Mouse (Mus musculus) liver, embryonic 11.5 days (tissue): Measurements from ENCODE around the gene Nags. TPM values are rescaled to one million over a fixed set of nuclear protein-coding genes. Genes with fewer than 3 reads are reported as not detected.

ENCODE experiments used
- ATAC-seq: fragments of 200-750 bp; cut with Nextera tagmentation; replicated peaks from 2 replicates; pipeline ENCODE4 v1.8.0; 2017; ENCODE audit warnings: moderate number of reproducible peaks, mild to moderate bottlenecking, moderate TSS enrichment, moderate library complexity; ENCODE audit not compliant: low FRiP score
- DNase-seq: peaks from one replicate; pipeline ENCODE4 v3.0.0-alpha.2; 2017; ENCODE audit warnings: low spot score
- H3K27ac ChIP-seq: fragments of 300-500 bp; sonication (generic); 2 replicates; pipeline ENCODE4 v1.5.1; 2014; ENCODE audit warnings: mild to moderate bottlenecking, low read depth, low read length, control low read depth
- H3K27me3 ChIP-seq: fragments of 300-500 bp; sonication (generic); replicated peaks from 2 replicates; pipeline ENCODE4 v1.6.1; 2014; ENCODE audit warnings: low read length, mixed read lengths; ENCODE audit not compliant: control insufficient read depth, insufficient read depth
- H3K36me3 ChIP-seq: fragments of 300-500 bp; sonication (generic); 2 replicates; pipeline ENCODE4 v1.6.1; 2014; ENCODE audit warnings: mild to moderate bottlenecking, low read length, moderate library complexity, mixed read lengths; ENCODE audit not compliant: control insufficient read depth, insufficient read depth
- H3K4me1 ChIP-seq: fragments of 300-500 bp; sonication (generic); replicated peaks from 2 replicates; pipeline ENCODE4 v1.6.1; 2014; ENCODE audit warnings: low read length, mixed read lengths; ENCODE audit not compliant: control insufficient read depth, insufficient read depth
- H3K4me2 ChIP-seq: fragments of 300-500 bp; sonication (generic); 2 replicates; pipeline ENCODE4 v1.6.1; 2014; ENCODE audit warnings: mild to moderate bottlenecking, control low read depth, moderate library complexity
- H3K4me3 ChIP-seq: fragments of 300-500 bp; sonication (generic); 2 replicates; pipeline ENCODE4 v1.5.1; 2014; ENCODE audit warnings: low read depth, low read length, control low read depth
- H3K9ac ChIP-seq: fragments of 300-500 bp; sonication (generic); 2 replicates; pipeline ENCODE4 v1.6.1; 2014; ENCODE audit warnings: low read depth, low read length, control low read depth
- H3K9me3 ChIP-seq: fragments of 300-500 bp; sonication (generic); 2 replicates; pipeline ENCODE4 v1.6.1; 2016; ENCODE audit warnings: low read length, inconsistent platforms, mixed read lengths; ENCODE audit not compliant: control insufficient read depth
- WGBS: fragments of 180-500 bp; shearing (Covaris S2); extraction: QIAGEN DNeasy Blood & Tissue Kit; methylation state at CpG from one replicate; pipeline ENCODE4 v1.1.7; 2014; 5-methylcytosine and 5-hydroxymethylcytosine counted together
- polyA plus RNA-seq: library from polyadenylated mRNA; unstranded; fragments of >200 nt; fragmentation: Nextera tagmentation; extraction: Ambion mirVana; gene quantifications from 2 replicates; pipeline ENCODE4 v1.2.1, GENCODE M21; 2014

Gene Nags
- polyA plus RNA-seq, 1 experiment from 2014 or later = 5.1 TPM

DNA sequence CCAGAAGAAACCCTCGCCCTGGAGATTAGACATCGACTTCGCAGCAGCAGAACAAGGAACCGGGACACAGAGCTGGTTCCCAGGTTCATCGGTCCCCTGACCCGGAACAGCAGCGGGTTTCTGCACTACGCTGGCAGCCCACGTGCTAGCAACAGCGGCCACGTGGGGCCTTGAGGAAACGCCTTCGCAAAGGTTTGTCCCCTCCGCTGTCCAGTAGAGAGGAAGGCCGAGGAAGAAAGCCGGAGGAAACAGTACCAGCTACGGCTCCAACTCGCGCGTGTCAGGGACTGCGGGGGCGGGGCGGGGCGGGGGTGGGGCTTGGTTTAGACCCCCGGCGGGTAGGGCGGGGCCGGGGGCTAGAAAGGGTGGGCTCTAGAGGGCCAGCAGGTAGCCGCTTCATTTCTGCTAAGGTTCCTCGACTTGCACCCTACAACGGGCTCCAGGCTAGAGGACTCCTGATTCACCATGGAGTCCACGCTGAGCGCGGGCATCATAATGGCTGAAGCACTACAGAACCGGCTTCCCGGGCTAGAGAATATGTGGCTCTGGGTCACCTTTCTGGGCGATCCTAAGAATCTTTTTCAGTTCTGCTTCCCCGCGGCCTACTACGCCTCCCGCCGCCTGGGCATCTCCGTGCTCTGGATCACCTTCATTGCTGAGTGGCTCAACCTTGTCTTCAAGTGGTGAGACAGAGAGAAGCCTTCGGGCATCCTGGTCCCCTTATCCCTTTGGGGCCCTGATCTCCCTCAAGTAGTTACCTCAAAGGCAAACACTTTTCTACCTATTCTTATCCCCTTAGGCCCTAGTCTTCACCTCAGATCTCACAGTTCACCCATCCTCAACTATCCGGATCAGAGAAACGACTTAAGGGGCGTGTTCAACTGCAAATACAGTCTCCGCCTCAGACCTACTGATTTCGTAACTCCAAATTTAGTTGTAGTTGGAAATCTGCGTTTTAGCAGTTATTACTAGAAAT lies 44.4 kb downstream of the Nags start, which contains the start of gene G6pc3:
G6pc3 (plus strand) TSS at position 160 of the 976 bp plus-strand sequence.
- Histone ChIP-seq H3K27me3 (no peaks in the 10 kb centered on the region), H3K27ac (peak within 1 kb of the TSS; percentile 68)
- DNase-seq = peak; percentile 79

DNA sequence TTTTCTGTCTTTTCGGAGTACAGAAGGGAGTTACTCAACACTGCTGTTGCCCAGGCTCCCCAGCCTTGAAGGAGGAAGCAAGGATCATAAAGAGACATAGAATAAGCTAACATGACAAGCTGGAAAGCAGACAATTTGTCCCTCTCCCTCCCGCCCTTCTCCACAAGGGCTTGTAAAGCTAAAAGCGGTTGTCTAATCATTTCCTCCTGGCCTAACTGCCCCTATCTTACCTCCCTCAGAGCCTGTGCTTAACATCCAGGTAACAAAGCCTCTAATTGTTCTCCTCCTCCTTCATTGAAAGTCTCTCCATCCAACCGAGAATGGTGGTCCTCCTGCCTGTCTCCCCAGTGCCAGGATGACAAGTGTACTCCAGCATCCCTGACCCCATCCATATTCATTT lies 45.5 kb downstream of the Nags start:
- H3K4me1 ChIP-seq = peaks cover 19% of the 10 kb centered on the region
- peaks cover 4% of the 10 kb centered on the region; the same call in 1 of the 2 replicates for H3K36me3 ChIP-seq
- no peaks in the 10 kb centered on the region for H3K9me3 ChIP-seq
- H3K27me3 ChIP-seq = no peaks in the 10 kb centered on the region
- DNase-seq (no peak), ATAC-seq (no peak)
- peak overlapping the region; percentile 25; the same call in 1 of the 2 replicates for H3K9ac ChIP-seq
- peak overlapping the region; percentile 68 for H3K4me3 ChIP-seq
- H3K27ac ChIP-seq = peak overlapping the region; percentile 23
- H3K4me2 ChIP-seq = peak overlapping the region; percentile 84
- WGBS = 33% methylated on average over 4 of the region's 4 CpGs

More for the DNA sequence above, 44.4 kb downstream of the Nags start, which contains the start of gene G6pc3:
- Histone ChIP-seq H3K36me3 (peaks cover 4% of the 10 kb centered on the region; the same call in 1 of the 2 replicates), H3K9me3 (no peaks in the 10 kb centered on the region), H3K4me2 (peak within 1 kb of the TSS; percentile 84), H3K9ac (peak within 1 kb of the TSS; percentile 69), H3K4me3 (peak within 1 kb of the TSS; percentile 68), H3K4me1 (peaks cover 24% of the 10 kb centered on the region)
- peak; percentile 78 for ATAC-seq
- 1% methylated on average over 50 of the region's 50 CpGs for WGBS

- peaks cover 21% of the 10 kb centered on the region for H3K4me1 ChIP-seq
- no peaks in the 10 kb centered on the region for H3K9me3 ChIP-seq
- H3K27me3 ChIP-seq = no peaks in the 10 kb centered on the region
- no peak overlapping the region for H3K4me3 ChIP-seq
- H3K4me2 ChIP-seq = no peak overlapping the region
- no peak overlapping the region for H3K9ac ChIP-seq
- no peak overlapping the region; the same call in 1 of the 2 replicates for H3K27ac ChIP-seq
- 83% methylated on average over 9 of the region's 9 CpGs for WGBS
- ATAC-seq (no peak), DNase-seq (no peak)
- H3K36me3 ChIP-seq = peaks cover 7% of the 10 kb centered on the region; the same call in 1 of the 2 replicates
These were observed 48.5 kb downstream of the Nags start for GRCm38 (mm10) chr11:102193657-102194440.

DNA sequence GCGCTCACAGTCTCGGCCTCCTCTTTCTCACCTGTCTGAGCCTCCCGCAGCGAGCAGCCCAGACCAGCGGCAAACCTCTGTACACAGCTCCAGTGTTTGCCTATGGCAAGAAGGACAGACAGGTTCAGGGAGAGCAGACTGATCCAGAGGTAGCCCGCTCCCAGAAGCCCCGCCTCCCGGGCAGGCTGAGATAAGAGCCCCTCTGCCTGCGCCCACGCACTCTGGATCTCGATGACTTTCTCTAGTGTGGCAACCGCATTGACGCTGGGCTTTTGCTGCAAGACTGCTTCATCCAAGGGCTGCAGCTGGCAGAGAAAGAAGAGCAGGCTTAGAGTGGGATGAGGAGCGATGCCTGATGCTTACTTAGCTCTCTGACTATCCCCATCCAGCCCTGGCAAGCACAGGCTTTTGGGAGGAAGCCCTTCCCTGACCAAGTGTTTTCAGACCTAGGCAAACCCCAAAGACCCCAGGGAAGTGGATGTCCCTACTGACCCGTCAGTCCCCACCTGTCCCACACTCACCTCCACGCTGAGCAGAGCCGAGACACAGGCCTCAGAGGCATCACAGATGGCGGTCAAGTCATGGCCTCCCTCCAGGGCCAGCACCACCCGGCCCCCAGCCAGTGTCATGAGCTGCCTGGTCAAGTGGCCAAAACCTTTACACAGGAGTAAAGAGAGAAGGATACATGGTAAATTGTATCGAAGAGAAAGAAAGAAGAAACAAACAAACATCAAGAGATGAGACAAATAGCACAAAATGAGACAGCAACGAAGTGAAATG lies 50.9 kb downstream of the Nags start:
- no peaks in the 10 kb centered on the region for H3K27me3 ChIP-seq
- 68% methylated on average over 21 of the region's 21 CpGs for WGBS

GRCm38 (mm10) chr11:102198245-102198644 lies 52.9 kb downstream of the Nags start:
- Histone ChIP-seq H3K4me3 (no peak overlapping the region), H3K36me3 (peaks cover 24% of the 10 kb centered on the region), H3K27ac (no peak overlapping the region), H3K9ac (no peak overlapping the region), H3K9me3 (no peaks in the 10 kb centered on the region), H3K4me1 (peaks cover 6% of the 10 kb centered on the region), H3K27me3 (no peaks in the 10 kb centered on the region), H3K4me2 (no peak overlapping the region)
- ATAC-seq (no peak), DNase-seq (no peak)
- 58% methylated on average over 6 of the region's 6 CpGs for WGBS

More for the DNA sequence above, 50.9 kb downstream of the Nags start:
- Histone ChIP-seq H3K9me3 (no peaks in the 10 kb centered on the region), H3K4me3 (no peak overlapping the region), H3K9ac (no peak overlapping the region), H3K27ac (no peak overlapping the region), H3K4me1 (peaks cover 8% of the 10 kb centered on the region), H3K4me2 (no peak overlapping the region), H3K36me3 (peaks cover 20% of the 10 kb centered on the region)
- ATAC-seq = peak; percentile 57
- no peak for DNase-seq

Other genes starting within 250 kb of the Nags start
- not detected in 2 replicates for gene Sost, start 178.5 kb upstream of the Nags start, polyA plus RNA-seq
- gene Cfap97d1, start 161.2 kb upstream of the Nags start, polyA plus RNA-seq = not detected in 2 replicates
- gene Dusp3, start 158.5 kb upstream of the Nags start, polyA plus RNA-seq = 20.5 and 21.2 TPM in 2 replicates
- 2.6 and 3.2 TPM in 2 replicates for gene Mpp3, start 117.1 kb upstream of the Nags start, polyA plus RNA-seq
- gene Cd300lg, start 104.0 kb upstream of the Nags start, polyA plus RNA-seq = 0.27 and 0.66 TPM in 2 replicates
- 12.1 and 12.8 TPM in 2 replicates for gene Mpp2, start 57.0 kb upstream of the Nags start, polyA plus RNA-seq
- gene Ppy, start 44.2 kb upstream of the Nags start, polyA plus RNA-seq = not detected in 2 replicates
- 1.0 and 2.4 TPM in 2 replicates for gene Pyy, start 37.7 kb upstream of the Nags start, polyA plus RNA-seq
- 25.7 and 26.0 TPM in 2 replicates for gene Tmem101, start 10.9 kb downstream of the Nags start, polyA plus RNA-seq
- gene Lsm12, start 39.8 kb downstream of the Nags start, polyA plus RNA-seq = 80.1 and 83.2 TPM in 2 replicates
- 38.8 and 39.5 TPM in 2 replicates for gene G6pc3, start 44.1 kb downstream of the Nags start, polyA plus RNA-seq
- 23.8 and 26.0 TPM in 2 replicates for gene Hdac5, start 84.7 kb downstream of the Nags start, polyA plus RNA-seq
- 28.2 and 29.4 TPM in 2 replicates for gene BC030867, start 103.4 kb downstream of the Nags start, polyA plus RNA-seq
- 0.05 and 0.12 TPM in 2 replicates for gene Asb16, start 123.2 kb downstream of the Nags start, polyA plus RNA-seq
- gene Tmub2, start 139.4 kb downstream of the Nags start, polyA plus RNA-seq = 41.6 and 44.8 TPM in 2 replicates
- gene Atxn7l3, start 151.1 kb downstream of the Nags start, polyA plus RNA-seq = 11.4 and 14.7 TPM in 2 replicates
- 104 and 108 TPM in 2 replicates for gene Ubtf, start 174.2 kb downstream of the Nags start, polyA plus RNA-seq
- 191 and 229 TPM in 2 replicates for gene Slc4a1, start 220.7 kb downstream of the Nags start, polyA plus RNA-seq
- 1.8 and 2.6 TPM in 2 replicates for gene Rundc3a, start 247.9 kb downstream of the Nags start, polyA plus RNA-seq